Mouse (Mus musculus) naive thymus-derived CD4-positive, alpha-beta T cell, adult 2 months (primary cell): ENCODE results near the gene Pcbd2.
"Not testable (repeated sequence)": the region's sequence is repeated elsewhere in the genome, so short reads cannot be mapped to it uniquely, and the experiment has no call there.

Experiments used
- DNase-seq: peaks from one replicate; pipeline ENCODE4 v3.0.0-alpha.2; 2011; ENCODE audit warnings: low read depth

Gene Pcbd2

GRCm38 (mm10) chr13:55727120-55727838 lies at the start of gene Pcbd2:
TSS of gene Pcbd2 (plus strand) at chr13:55727368.
- DNase-seq = peak; percentile 88

DNA sequence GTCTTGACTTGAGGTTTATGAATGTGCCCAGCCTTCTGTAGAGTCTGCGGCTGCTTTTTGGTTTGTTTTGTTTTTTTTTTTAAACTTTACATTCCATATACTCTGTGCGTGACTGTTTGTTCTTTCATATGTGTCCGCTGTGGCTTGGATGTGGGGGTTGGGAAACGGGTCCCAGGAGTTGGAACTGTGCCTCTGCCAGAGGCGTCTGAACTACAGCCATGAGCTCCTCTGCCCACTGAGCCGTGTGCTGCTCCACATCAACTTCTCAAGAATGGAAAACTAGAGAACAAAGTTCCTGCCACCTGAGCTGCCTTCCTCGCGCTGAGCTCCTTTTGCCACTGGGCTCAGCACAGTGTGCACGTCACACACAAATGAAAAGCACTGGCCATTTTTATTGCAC lies 45.0 kb upstream of the Pcbd2 start:
- DNase-seq = no peak

DNA sequence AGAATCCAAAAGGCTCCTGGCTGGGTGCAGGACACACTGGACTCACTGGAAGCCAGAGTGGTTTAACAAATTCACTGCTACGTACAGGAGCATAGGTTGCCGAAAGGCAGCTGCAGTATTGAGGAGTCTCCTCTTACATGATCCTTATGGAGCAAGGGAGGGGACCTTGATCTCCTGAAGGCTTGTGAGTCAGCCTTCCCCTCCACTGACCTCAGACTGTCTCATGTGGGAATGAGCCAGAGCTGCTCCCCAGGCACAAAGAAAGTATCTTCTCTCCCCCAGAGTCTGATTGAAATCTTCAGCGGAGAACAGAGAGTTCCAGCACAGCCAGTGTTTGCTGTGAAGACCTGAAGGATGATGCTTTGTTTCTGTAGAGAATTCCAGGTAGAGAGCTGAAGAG lies 43.6 kb upstream of the Pcbd2 start:
- DNase-seq = no peak

GRCm38 (mm10) chr13:55686107-55686633 lies 41.0 kb upstream of the Pcbd2 start:
- no peak for DNase-seq

GRCm38 (mm10) chr13:55687927-55688602 lies 39.1 kb upstream of the Pcbd2 start:
- no peak for DNase-seq

DNA sequence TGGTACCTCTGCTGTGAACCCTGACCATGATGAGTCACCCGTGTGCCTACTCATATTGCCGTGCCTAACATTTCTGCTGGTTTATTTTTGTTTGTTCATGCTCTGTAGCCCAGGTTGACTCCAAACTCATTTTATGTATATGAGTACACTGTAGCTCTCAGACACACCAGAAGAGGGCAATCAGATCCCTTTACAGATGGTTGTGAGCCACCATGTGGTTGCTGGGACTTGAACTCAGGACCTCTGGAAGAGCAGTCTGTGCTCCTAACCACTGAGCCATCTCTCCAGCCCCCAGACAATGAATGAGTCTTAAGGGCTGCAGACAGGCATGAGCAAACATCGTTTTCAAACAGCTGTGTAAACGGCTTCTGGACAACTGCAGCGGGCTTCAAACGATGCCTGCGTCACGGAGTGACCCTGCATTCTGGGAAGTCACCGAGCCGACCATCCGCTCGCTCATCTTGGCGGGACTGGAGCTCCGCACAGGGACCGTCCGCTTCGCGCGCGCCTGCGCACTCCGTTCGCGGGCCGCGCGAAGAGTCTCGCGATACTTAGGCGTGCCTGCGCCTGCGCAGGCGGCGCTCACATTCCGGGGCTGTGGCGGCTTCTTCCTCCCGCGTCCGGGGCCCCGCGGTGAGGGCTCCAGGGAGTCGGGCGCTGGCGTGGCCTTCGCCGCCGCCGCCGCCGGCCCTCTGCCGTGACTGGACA lies 34.5 kb upstream of the Pcbd2 start, which contains the start of gene B230219D22Rik:
TSS of gene B230219D22Rik (plus strand) at position 590 of the 708 bp plus-strand sequence.
- DNase-seq = peak; percentile 96

DNA sequence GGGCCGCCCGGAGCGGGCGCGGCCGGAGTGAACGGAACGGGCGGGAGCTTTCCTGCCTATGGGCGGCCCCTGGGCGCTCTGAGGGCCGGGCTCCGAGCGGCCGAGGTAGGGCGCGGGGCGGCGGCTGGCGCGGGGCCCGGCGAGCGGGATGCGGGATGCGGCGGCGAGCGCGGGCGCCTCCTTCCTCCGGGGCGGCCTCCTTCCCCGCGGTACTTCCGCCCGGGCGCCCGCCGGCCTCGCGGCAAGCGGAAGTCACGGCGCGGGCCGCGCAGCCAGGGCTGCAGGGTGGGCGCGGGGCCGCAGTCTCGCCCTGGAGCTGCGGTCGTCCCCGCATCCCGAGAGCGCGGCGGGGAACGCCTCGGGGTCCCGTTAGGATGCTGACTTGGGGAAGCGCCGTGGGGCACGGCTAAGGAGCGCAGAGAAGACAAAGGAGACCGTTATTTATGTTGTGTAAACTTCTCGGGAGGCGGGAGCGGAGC lies 33.9 kb upstream of the Pcbd2 start:
- no peak for DNase-seq

DNA sequence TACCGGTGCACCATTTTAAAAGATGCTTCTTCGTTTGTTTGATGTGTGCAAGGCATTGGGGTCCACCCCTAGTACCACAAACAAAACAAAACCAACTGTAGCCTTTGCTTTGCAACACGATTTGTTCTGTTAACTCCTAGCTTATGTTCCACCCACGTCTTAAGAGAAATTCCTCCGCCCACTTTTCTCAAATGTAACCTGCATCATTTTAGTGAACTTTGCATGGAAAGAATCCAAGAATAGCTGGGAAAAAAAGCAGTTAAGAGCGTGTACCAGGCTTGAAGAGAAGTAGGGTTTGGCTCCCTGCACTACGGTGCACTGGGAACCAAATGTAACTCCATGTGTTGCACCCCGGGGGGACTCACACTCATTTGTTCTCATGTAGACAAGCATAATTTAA lies 33.1 kb upstream of the Pcbd2 start:
- DNase-seq = no peak

DNA sequence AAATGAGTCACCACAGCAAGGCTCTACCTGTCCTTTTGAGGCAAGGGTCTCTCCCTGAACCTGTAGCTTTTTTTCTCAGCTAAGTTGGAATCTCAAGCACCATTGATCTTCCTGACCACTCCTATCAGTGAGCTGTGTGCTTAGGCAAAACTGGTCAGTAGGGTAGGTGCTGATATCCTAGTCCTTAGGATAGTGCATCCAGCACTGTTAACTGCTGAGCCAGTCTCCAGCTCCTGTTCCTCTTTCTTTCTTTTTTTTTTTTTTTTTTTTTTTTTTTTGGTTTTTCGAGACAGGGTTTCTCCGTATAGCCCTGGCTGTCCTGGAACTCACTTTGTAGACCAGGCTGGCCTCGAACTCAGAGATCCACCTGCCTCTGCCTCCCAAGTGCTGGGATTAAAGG lies 31.2 kb upstream of the Pcbd2 start:
- DNase-seq = not testable (repeated sequence)

- DNase-seq = no peak
Measured at GRCm38 (mm10) chr13:55704301-55704700, 22.9 kb upstream of the Pcbd2 start.

DNA sequence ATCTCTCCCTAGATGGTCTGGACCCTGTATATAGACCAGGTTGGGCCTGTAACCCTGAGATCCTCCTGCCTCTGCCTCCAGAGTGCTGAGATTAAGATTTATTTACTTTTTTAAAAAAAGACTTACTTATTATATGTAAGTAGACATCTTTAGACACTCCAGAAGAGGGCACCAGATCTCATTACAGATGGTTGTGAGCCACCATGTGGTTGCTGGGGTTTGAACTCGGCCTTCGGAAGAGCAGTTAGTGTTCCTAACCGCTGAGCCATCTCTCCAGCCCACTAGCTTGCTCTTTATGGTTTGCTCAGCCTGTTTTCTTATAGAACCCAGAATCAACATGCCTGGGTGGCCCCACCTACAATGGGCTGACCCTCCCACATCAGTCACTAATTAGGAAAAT lies 14.3 kb upstream of the Pcbd2 start:
- DNase-seq = peak; percentile 20

- peak; percentile 85 for DNase-seq
Measured at GRCm38 (mm10) chr13:55714501-55715166, 12.5 kb upstream of the Pcbd2 start, which contains the start of gene Txndc15. TSS of gene Txndc15 (plus strand) at chr13:55714650.

DNA sequence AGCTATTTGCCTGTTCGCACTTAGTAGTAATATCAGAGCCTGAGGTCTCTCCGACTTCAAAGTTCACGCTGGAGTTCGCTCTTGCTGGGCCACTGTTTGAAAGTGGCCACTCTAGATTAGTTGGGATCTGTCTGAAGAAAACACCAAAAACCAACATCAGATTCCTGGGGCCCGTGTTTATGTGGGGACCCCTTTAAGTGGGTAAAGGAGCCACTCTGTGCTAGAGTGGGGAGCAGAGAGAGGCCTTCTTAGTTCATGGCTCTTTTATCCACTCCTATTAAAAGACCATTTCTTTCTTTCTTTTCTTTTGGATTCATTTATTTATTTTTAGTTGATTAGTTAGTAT lies 12.0 kb upstream of the Pcbd2 start:
- no peak for DNase-seq

DNA sequence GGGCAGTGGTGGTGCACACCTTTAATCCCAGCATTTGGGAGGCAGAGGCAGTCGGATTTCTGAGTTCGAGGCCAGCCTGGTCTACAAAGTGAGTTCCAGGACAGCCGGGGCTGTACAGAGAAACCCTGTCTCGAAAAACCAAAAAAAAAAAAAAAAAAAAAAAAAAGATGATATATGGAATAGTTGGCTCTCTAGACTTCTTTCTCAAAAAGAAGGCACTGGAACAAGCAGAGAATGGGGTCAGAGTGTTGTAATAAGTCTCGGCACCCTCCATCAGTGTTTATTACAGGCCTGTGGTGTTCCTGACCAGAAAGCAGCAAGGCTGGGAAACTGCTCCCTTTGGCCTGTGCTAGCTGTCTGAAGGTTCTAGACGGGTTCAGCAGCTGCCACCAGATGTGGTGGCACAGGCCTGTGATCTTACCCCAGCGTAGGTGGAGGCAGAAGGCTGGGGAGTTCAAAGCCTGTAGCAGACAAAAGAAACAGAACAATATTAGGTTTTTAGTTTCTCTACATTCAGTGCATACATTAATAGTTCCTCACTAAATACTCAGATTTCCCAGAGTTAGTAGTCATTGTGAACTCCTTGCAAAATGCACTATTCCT lies 11.2 kb upstream of the Pcbd2 start:
- peak; percentile 66 for DNase-seq

- DNase-seq = no peak
Measured at GRCm38 (mm10) chr13:55721516-55721915, 5.7 kb upstream of the Pcbd2 start.

GRCm38 (mm10) chr13:55721995-55722394 lies 5.2 kb upstream of the Pcbd2 start:
- no peak for DNase-seq

GRCm38 (mm10) chr13:55726598-55727119 lies 509 bp upstream of the Pcbd2 start:
- DNase-seq = no peak

DNA sequence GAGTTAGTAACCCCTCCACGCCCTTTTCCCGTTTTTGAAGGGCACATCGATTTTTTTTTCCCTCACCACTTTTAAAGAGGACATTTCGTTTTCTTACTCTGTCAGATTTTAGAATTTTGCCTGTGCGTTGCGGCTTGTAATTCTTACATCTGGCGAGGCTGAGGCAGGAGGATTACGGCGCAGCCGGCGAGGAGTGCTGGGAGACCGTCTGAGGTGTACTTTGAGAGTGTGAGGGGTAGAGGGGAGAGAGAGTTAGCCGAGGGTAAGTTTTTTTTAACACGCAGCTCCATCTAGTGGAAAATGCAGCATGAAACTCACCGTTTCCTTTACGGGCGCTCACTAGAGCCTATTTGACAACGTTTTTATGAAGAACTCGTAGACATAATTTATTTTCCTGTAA lies 671 bp downstream of the Pcbd2 start:
- DNase-seq = peak; percentile 88

- no peak for DNase-seq
Measured at GRCm38 (mm10) chr13:55730716-55731115, 3.5 kb downstream of the Pcbd2 start.

DNA sequence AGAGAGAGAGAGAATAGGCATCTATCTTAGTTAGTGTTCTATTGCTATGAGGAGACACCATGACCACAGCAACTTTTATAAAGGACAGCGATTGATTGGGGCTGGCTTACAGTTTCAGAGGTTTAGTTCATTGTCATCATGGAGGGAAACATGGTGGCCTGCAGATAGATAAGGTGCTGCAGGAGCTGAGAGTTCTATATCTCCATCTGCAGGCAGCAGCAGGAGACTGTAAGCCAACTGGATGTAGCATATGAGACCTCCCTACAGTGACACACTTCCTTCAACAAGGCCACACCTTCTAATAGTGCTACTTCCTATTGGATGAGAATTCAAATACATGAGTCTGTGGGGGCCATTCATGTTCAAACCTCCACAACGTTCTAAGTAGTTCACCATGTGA lies 5.0 kb downstream of the Pcbd2 start:
- no peak for DNase-seq
